Mouse (Mus musculus): Measurements from ENCODE around the gene Sqor. TPM values are rescaled to one million over a fixed set of nuclear protein-coding genes. Genes with fewer than 3 reads are reported as not detected.

Gene Sqor
- polyA plus RNA-seq, 1 experiment from 2014 or later = 3.0 TPM

DNA sequence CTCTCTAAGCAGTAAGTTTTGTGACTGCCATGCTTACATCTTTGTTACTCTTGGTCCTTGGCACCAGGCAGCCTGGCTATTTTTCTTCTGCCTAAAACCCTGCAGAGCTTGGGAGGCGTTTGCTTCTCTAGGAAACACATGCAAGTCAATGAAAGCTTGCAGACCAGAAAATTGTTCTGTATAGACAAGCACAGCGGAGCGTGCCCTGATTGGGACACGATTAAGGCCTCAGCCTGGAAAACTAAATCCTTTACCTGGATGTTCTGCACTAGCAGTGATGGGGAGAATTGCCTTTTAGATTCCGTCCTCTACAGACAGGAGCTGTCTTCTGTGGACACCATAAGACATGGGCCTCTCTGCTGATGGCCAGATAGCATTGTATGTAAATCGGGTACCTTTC, 39.4 kb downstream of the Sqor start:
- no peak for ATAC-seq (replicated peaks; ENCODE audit: insufficient number of reproducible peaks, low FRiP score, low TSS enrichment)
- Histone ChIP-seq H3K36me3 (ENCODE audit: control insufficient read depth, insufficient read depth, low read length) (no peaks in the 10 kb centered on the region), H3K27ac (ENCODE audit: low read depth, low read length) (no peak overlapping the region), H3K9me3 (replicated peaks; ENCODE audit: control insufficient read depth, low read length) (no peaks in the 10 kb centered on the region), H3K27me3 (ENCODE audit: control insufficient read depth, insufficient read depth, low read length) (no peaks in the 10 kb centered on the region), H3K9ac (ENCODE audit: low read depth, low read length) (no peak overlapping the region), H3K4me2 (no peak overlapping the region), H3K4me1 (ENCODE audit: control insufficient read depth, insufficient read depth, low read length) (no peaks in the 10 kb centered on the region), H3K4me3 (ENCODE audit: low read depth, low read length) (no peak overlapping the region)
- WGBS (ENCODE audit: insufficient replicate concordance) = 85% methylated on average over 6 of the region's 6 CpGs

DNA sequence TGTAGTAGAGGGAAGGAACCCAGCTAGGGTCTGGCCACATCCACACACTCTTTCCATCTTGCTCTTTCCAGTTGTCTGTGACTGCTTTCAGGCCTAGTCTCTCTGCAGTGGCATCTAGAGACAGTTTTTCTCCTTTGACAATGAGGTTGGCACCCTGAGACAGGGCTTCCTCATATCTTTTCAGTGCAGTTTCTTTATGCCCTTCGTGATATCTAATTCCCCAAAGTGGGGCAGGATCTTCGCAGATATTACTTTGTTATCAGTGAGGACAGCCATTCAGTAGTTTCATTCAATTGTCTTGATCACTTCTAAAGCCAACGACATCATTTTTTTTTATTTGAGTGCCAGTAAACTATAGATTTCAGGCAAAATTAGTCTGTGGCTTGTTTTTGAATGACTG, 41.0 kb downstream of the Sqor start:
- H3K27ac ChIP-seq (ENCODE audit: low read depth, low read length) = no peak overlapping the region
- no peak overlapping the region for H3K9ac ChIP-seq (ENCODE audit: low read depth, low read length)
- no peaks in the 10 kb centered on the region for H3K27me3 ChIP-seq (ENCODE audit: control insufficient read depth, insufficient read depth, low read length)
- H3K4me1 ChIP-seq (ENCODE audit: control insufficient read depth, insufficient read depth, low read length) = no peaks in the 10 kb centered on the region
- H3K36me3 ChIP-seq (ENCODE audit: control insufficient read depth, insufficient read depth, low read length) = no peaks in the 10 kb centered on the region
- H3K4me3 ChIP-seq (ENCODE audit: low read depth, low read length) = no peak overlapping the region
- no peaks in the 10 kb centered on the region for H3K9me3 ChIP-seq (replicated peaks; ENCODE audit: control insufficient read depth, low read length)
- no peak for ATAC-seq (replicated peaks; ENCODE audit: insufficient number of reproducible peaks, low FRiP score, low TSS enrichment)
- H3K4me2 ChIP-seq = no peak overlapping the region
- 86% methylated on average over 3 of the region's 3 CpGs for WGBS (ENCODE audit: insufficient replicate concordance)

- Histone ChIP-seq H3K9me3 (replicated peaks; ENCODE audit: control insufficient read depth, low read length) (no peaks in the 10 kb centered on the region), H3K27me3 (ENCODE audit: control insufficient read depth, insufficient read depth, low read length) (no peaks in the 10 kb centered on the region), H3K36me3 (ENCODE audit: control insufficient read depth, insufficient read depth, low read length) (no peaks in the 10 kb centered on the region), H3K4me2 (no peak overlapping the region), H3K4me3 (ENCODE audit: low read depth, low read length) (no peak overlapping the region), H3K27ac (ENCODE audit: low read depth, low read length) (no peak overlapping the region), H3K9ac (ENCODE audit: low read depth, low read length) (no peak overlapping the region), H3K4me1 (ENCODE audit: control insufficient read depth, insufficient read depth, low read length) (no peaks in the 10 kb centered on the region)
- WGBS (ENCODE audit: insufficient replicate concordance) = 76% methylated on average over 4 of the region's 4 CpGs
- ATAC-seq (replicated peaks; ENCODE audit: insufficient number of reproducible peaks, low FRiP score, low TSS enrichment) = no peak
Measured at GRCm38 (mm10) chr2:122809027-122809426, 44.0 kb downstream of the Sqor start.

DNA sequence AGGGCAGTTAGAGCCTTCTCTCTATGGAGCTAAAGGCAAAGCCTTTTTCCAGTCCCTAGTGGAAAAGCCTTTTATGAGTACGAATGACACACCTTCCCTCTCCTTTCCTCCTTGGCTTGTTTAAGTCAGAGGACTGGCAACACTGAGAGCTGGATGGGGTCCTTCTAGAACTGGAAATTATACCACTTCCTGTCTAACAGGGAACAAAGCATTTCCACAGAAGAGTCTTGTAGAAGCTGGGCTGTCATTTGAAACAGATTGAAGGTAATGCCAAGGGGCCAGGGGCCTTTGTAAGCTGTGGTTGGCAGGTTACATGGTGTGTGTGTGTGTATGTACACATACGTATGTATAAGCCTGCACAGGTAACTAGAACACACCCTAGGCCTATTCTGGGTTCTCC, 51.9 kb downstream of the Sqor start:
- H3K27me3 ChIP-seq (ENCODE audit: control insufficient read depth, insufficient read depth, low read length) = no peaks in the 10 kb centered on the region
- ATAC-seq (replicated peaks; ENCODE audit: insufficient number of reproducible peaks, low FRiP score, low TSS enrichment) = no peak
- 87% methylated on average over 2 of the region's 2 CpGs for WGBS (ENCODE audit: insufficient replicate concordance)
- no peaks in the 10 kb centered on the region for H3K9me3 ChIP-seq (replicated peaks; ENCODE audit: control insufficient read depth, low read length)
- H3K4me1 ChIP-seq (ENCODE audit: control insufficient read depth, insufficient read depth, low read length) = no peaks in the 10 kb centered on the region
- H3K27ac ChIP-seq (ENCODE audit: low read depth, low read length) = no peak overlapping the region
- H3K9ac ChIP-seq (ENCODE audit: low read depth, low read length) = no peak overlapping the region
- H3K36me3 ChIP-seq (ENCODE audit: control insufficient read depth, insufficient read depth, low read length) = no peaks in the 10 kb centered on the region
- H3K4me3 ChIP-seq (ENCODE audit: low read depth, low read length) = no peak overlapping the region
- H3K4me2 ChIP-seq = no peak overlapping the region

- H3K4me1 ChIP-seq (ENCODE audit: control insufficient read depth, insufficient read depth, low read length) = no peaks in the 10 kb centered on the region
- no peak for ATAC-seq (replicated peaks; ENCODE audit: insufficient number of reproducible peaks, low FRiP score, low TSS enrichment)
- no peaks in the 10 kb centered on the region for H3K9me3 ChIP-seq (replicated peaks; ENCODE audit: control insufficient read depth, low read length)
- H3K9ac ChIP-seq (ENCODE audit: low read depth, low read length) = no peak overlapping the region
- 60% methylated on average over 2 of the region's 2 CpGs for WGBS (ENCODE audit: insufficient replicate concordance)
- no peak overlapping the region for H3K4me3 ChIP-seq (ENCODE audit: low read depth, low read length)
- H3K4me2 ChIP-seq = no peak overlapping the region
- H3K36me3 ChIP-seq (ENCODE audit: control insufficient read depth, insufficient read depth, low read length) = no peaks in the 10 kb centered on the region
- H3K27me3 ChIP-seq (ENCODE audit: control insufficient read depth, insufficient read depth, low read length) = no peaks in the 10 kb centered on the region
- no peak overlapping the region for H3K27ac ChIP-seq (ENCODE audit: low read depth, low read length)
Measured at GRCm38 (mm10) chr2:122821246-122821645, 56.2 kb downstream of the Sqor start.

- Histone ChIP-seq H3K4me2 (peak overlapping the region; percentile 31), H3K9ac (ENCODE audit: low read depth, low read length) (no peak overlapping the region), H3K4me1 (ENCODE audit: control insufficient read depth, insufficient read depth, low read length) (no peaks in the 10 kb centered on the region), H3K9me3 (replicated peaks; ENCODE audit: control insufficient read depth, low read length) (no peaks in the 10 kb centered on the region), H3K4me3 (ENCODE audit: low read depth, low read length) (no peak overlapping the region), H3K27ac (ENCODE audit: low read depth, low read length) (no peak overlapping the region), H3K27me3 (ENCODE audit: control insufficient read depth, insufficient read depth, low read length) (no peaks in the 10 kb centered on the region), H3K36me3 (ENCODE audit: control insufficient read depth, insufficient read depth, low read length) (no peaks in the 10 kb centered on the region)
- WGBS (ENCODE audit: insufficient replicate concordance) = 38% methylated on average over 19 of the region's 19 CpGs
- ATAC-seq (replicated peaks; ENCODE audit: insufficient number of reproducible peaks, low FRiP score, low TSS enrichment) = no peak; the same call in 1 of the 2 replicates
Measured at GRCm38 (mm10) chr2:122825406-122826236, 60.6 kb downstream of the Sqor start.

- Histone ChIP-seq H3K36me3 (ENCODE audit: control insufficient read depth, insufficient read depth, low read length) (no peaks in the 10 kb centered on the region), H3K4me2 (no peak overlapping the region), H3K27me3 (ENCODE audit: control insufficient read depth, insufficient read depth, low read length) (no peaks in the 10 kb centered on the region), H3K4me1 (ENCODE audit: control insufficient read depth, insufficient read depth, low read length) (no peaks in the 10 kb centered on the region), H3K27ac (ENCODE audit: low read depth, low read length) (no peak overlapping the region), H3K4me3 (ENCODE audit: low read depth, low read length) (no peak overlapping the region), H3K9me3 (replicated peaks; ENCODE audit: control insufficient read depth, low read length) (no peaks in the 10 kb centered on the region), H3K9ac (ENCODE audit: low read depth, low read length) (no peak overlapping the region)
- ATAC-seq (replicated peaks; ENCODE audit: insufficient number of reproducible peaks, low FRiP score, low TSS enrichment) = no peak
- 73% methylated on average over 3 of the region's 3 CpGs for WGBS (ENCODE audit: insufficient replicate concordance)
Measured at GRCm38 (mm10) chr2:122826302-122826701, 61.3 kb downstream of the Sqor start.

- H3K36me3 ChIP-seq (ENCODE audit: control insufficient read depth, insufficient read depth, low read length) = no peaks in the 10 kb centered on the region
- no peaks in the 10 kb centered on the region for H3K27me3 ChIP-seq (ENCODE audit: control insufficient read depth, insufficient read depth, low read length)
- H3K4me1 ChIP-seq (ENCODE audit: control insufficient read depth, insufficient read depth, low read length) = peaks cover 17% of the 10 kb centered on the region
- peak overlapping the region; percentile 85 for H3K27ac ChIP-seq (ENCODE audit: low read depth, low read length)
- no peaks in the 10 kb centered on the region for H3K9me3 ChIP-seq (replicated peaks; ENCODE audit: control insufficient read depth, low read length)
- no peak for ATAC-seq (replicated peaks; ENCODE audit: insufficient number of reproducible peaks, low FRiP score, low TSS enrichment)
- no peak overlapping the region for H3K4me2 ChIP-seq
- WGBS (ENCODE audit: insufficient replicate concordance) = 36% methylated on average over 4 of the region's 4 CpGs
- H3K4me3 ChIP-seq (ENCODE audit: low read depth, low read length) = no peak overlapping the region
- H3K9ac ChIP-seq (ENCODE audit: low read depth, low read length) = peak overlapping the region; percentile 39; the same call in 1 of the 2 replicates
Measured at GRCm38 (mm10) chr2:122854636-122855035, 89.6 kb downstream of the Sqor start.

DNA sequence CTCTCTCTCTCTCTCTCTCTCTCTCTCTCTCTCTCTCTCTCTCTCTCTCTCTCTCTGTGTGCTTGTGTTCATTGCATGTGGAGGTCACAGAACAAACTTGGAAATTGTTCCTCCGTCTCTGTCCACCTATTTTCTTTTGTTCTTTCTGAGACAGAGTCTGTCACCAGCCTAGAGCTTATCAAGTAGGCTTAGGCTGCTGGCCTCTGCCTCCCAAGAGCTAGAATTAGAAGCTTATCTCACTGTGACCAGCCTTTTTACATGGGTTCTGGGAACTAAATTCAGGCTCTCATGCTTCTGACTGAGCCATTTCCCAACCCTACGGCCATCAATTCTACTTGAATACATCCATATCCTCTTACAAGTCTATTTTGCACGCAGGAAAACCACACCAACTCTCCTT, 90.3 kb downstream of the Sqor start:
- H3K27ac ChIP-seq (ENCODE audit: low read depth, low read length) = peak overlapping the region; percentile 85
- H3K9me3 ChIP-seq (replicated peaks; ENCODE audit: control insufficient read depth, low read length) = no peaks in the 10 kb centered on the region
- peaks cover 17% of the 10 kb centered on the region for H3K4me1 ChIP-seq (ENCODE audit: control insufficient read depth, insufficient read depth, low read length)
- no peak overlapping the region for H3K9ac ChIP-seq (ENCODE audit: low read depth, low read length)
- no peak for ATAC-seq (replicated peaks; ENCODE audit: insufficient number of reproducible peaks, low FRiP score, low TSS enrichment)
- 30% methylated on average over 3 of the region's 3 CpGs for WGBS (ENCODE audit: insufficient replicate concordance)
- H3K36me3 ChIP-seq (ENCODE audit: control insufficient read depth, insufficient read depth, low read length) = no peaks in the 10 kb centered on the region
- H3K27me3 ChIP-seq (ENCODE audit: control insufficient read depth, insufficient read depth, low read length) = no peaks in the 10 kb centered on the region
- no peak overlapping the region for H3K4me2 ChIP-seq
- H3K4me3 ChIP-seq (ENCODE audit: low read depth, low read length) = no peak overlapping the region

All from heart, embryonic 11.5 days (tissue).